Mouse (Mus musculus) frontal cortex, adult (tissue): ENCODE measurements at regions not wholly inside any gene's neighbourhood (a gene's known extent, or its start where the extent isn't known, plus 50 kb on each side); places are given as distances from the start of the nearest gene placed in this dataset.
"Not testable (repeated sequence)": the region's sequence is repeated elsewhere in the genome, so short reads cannot be mapped to it uniquely, and the experiment has no call there.

ENCODE experiments used
- ATAC-seq: cut with Nextera tagmentation; 2 replicates; pipeline ENCODE4 v1.9.2; 2017; ENCODE audit warnings: mild to moderate bottlenecking, moderate library complexity, mixed read lengths; ENCODE audit not compliant: low TSS enrichment

GRCm38 (mm10) chr3:18295921-18296320, 347.7 kb downstream of the Cypt12 start:
- ATAC-seq: no peak

GRCm38 (mm10) chr3:18298699-18299098, 350.5 kb downstream of the Cypt12 start:
- ATAC-seq: no peak

GRCm38 (mm10) chr3:18299502-18299901, 351.3 kb downstream of the Cypt12 start:
- no peak for ATAC-seq

DNA sequence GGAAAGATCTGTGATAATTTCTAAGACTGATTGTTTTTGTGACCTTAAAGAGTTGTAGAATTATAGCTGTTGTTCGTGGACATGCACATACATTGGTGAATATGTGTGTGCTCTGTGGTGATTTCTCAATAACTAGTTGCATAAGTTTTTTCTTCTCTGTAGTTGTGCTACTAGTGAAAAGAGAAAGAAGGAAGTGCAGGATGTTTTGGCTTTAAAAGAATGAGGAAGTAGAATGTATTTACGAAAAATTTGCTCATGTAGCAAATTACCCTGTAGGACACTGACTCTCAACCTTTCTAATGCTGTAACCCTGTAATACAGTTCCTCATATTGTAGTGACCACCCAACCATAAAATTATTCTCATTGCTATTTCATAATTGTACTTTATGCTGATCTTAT, 371.2 kb downstream of the Cypt12 start:
- ATAC-seq: no peak

DNA sequence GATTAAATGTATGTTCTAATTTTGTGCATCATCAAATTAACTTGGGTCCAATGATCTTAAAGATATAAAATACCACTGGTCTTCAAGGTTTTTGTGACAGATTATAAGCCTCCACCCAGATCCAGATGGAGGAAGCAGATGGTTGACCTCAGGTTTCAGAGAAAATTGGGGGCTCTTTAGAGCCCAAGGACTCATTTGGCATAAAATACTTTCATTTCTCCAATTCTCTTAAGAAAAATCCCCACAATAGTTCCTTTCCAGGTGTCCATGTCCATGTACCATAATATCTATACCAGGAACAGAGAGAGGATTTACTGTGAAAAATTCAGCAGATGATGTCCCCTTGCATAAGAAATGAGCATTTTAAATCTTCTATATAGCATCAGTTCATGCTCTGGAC, 385.0 kb downstream of the Cypt12 start:
- ATAC-seq: no peak

DNA sequence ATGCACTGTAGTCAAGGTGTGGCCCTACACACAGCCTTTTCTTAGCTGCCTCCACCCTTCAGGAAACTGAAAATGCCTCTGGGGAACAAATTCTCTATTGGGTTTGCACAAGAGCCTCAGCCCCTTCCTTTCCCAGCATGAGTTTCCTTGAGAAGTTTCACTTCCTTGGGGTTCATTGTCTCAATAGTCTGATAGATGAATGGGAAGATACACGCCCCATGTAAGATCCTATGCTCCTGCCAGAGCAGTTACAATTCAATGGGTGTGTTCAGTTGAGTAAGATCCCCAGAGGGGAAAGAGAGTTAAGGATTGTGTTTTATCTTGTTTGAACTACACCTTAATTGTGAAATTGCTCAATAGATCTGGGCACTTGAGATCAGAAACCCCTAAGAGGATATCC, 391.0 kb downstream of the Cypt12 start:
- no peak for ATAC-seq

DNA sequence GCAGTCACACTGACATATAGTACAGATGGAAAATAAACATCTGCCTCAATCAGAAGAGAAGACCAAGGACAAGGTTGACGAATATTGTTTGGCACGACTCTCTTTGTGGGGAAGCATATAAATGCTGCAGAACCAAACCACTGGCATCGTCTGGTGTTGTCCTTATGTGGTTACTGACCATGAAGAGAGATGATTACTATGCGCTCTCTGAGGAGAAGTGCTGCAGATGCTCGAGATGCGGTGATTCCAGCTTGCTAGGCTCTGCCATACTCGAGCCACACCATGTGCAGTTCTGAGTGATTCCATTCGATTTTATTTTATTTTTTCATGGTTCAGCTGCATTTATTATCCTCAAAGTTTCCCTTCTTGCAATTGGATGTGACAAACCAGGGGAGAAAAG, 393.5 kb downstream of the Cypt12 start:
- no peak for ATAC-seq

- no peak for ATAC-seq
Measured at GRCm38 (mm10) chr3:18378014-18379005, 430.1 kb downstream of the Cypt12 start.

DNA sequence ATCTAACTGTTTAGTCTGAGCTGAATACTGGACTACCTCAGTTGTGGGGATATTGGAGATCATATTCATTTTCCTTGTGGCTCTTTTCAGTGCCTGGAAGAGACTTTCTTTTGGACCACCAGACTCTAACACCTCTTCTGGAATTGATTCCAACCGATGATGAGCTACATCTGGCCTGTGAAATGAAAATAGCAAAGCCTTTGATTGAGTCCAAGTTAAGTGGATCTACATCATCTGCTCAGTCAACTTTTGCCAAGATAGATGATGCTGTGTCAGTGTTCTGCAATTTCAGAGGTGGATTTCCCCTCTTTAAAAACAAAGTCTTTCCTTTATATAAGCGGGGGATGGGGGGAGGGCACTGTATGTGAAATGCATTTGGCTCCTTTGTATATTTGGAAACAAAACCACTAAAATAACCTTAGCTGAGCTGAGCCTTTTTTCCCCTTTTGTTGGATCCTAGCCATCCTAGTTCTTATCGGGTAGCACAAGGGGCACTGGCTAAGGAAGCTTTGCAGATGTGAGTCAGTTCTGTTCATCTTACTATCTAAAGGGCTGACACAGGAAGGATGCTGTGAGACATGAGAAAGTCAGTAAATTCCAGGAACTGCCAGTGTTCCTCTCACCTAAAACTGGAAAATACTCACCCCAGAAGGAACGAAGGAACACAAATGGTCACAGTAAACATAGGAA, 473.8 kb downstream of the Cypt12 start:
- ATAC-seq: peak; percentile 89

DNA sequence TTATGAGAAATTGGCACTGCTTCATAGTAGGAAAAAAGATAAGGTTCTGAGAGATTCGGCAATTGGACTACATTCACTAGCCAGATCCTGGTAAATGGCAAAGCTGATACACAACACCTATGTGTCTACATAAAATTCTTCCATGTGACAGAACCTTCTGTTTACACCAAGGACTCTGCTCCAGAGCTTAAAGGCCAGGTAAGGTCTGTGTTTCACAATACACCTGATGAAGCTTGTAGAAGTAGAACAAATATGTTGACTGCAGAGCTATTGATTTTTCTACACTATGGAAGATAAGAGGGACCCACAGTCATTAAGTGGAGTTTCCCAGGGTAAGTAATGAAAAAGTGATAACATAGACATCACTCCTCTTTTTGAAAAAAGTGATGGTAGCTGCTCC, 480.7 kb downstream of the Cypt12 start:
- ATAC-seq: no peak

DNA sequence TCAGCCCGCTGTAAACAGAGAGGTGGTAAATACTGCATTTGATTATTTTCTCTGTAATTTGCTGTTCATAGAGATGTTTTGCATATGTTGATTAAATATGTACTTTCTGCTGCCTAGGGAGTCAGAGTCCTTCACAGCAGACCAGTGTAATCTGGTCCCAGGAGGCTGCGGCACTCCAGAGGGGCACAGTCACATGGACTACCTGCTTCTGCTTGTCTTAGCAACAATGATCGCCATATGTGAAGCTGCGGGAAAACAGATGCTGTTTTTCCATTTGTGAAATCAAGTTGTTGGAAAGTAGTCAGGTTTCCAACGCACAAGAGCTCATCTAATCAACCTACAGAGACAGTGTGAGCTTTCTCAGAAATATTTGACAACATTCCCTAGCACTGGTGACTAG, 490.6 kb downstream of the Cypt12 start:
- ATAC-seq: peak; percentile 72

DNA sequence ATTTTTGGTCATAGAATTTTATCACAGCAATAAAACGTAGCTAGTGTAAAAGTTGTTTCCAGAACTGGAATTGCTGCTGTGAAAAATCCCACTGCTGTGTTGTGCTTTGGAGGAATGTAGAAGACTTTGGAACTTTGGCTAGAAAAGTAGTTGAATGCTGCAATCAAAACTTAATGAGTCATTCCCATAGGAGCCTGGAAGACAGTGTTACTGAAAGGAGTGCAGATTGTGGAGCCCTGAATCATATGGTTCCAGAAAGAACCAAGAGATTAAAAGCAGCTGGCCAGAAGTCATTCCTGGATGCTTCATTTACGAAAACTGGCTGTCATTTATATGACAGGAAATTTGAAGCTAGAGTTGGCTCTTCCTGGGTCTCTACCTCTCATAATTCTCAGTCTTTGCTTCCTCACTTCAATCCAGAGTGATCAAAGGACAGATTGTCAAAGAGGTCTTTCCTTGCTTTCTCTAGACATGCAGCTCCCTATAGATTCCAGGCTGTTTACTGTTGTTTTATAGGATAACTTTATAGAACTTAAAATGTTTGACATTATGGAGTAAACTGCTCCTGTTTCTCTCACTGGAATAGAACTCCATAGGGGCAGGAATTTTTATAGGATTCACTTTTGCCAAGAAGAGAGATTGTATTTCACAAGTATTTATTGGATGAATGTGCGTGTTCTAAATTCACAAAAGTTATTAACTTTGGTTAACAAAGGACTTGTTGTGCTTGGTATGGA, 504.2 kb downstream of the Cypt12 start:
- ATAC-seq: peak; percentile 99

- ATAC-seq: no peak; the same call in 1 of the 2 replicates
Measured at GRCm38 (mm10) chr3:18453220-18453985, 505.2 kb downstream of the Cypt12 start.

- ATAC-seq: no peak
Measured at GRCm38 (mm10) chr3:18453986-18454291, 505.7 kb downstream of the Cypt12 start.

GRCm38 (mm10) chr3:18454558-18455191, 506.5 kb downstream of the Cypt12 start:
- not testable (repeated sequence) for ATAC-seq

DNA sequence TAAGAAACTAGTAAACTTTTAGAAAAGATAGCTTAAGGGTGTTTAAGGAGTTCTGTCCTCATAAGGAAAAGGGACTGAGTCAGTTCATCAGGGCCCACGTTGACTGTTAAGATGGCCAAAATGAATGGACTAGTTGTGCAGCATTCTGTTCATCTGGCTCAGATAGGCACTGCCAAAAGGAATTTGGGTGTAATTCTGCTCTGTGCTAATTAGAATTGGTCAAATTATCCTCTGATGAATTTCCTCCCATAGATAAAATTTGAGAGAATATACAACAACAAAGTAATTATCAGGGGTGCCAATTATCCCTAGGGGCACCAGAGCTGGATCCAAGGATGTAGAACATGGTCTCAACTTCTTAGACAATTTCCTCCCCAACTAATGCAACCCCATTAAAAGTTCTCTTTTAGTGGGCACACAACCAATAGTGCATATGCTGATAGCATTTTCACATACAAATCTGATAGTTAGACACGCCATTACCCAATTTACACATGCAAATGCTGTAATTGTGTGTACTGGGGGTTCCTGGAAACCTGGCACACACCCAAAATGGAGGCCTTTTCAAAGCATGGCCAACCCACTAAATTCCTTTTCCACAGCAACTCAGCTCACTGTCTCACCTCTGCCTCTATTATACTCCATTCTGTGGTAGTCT, 508.0 kb downstream of the Cypt12 start:
- ATAC-seq: no peak

DNA sequence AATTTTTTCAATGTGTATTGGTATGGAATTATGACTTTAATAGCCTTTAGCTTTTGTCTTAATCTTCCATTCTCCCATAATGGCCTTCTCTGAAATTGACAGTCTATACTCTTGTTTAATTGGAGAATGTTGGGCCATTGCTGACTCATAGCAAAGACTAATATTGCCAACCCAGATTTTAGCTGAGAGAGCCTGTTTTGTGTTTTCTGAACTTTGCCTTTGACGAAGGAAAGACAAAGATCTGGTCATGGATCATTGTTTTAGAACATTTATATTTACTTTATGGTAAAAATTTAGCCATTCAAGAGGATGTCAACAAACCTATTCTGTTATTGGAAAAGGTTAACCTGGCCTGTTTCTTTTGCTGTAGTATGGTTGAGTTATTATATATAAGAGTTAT, 512.1 kb downstream of the Cypt12 start:
- no peak for ATAC-seq

DNA sequence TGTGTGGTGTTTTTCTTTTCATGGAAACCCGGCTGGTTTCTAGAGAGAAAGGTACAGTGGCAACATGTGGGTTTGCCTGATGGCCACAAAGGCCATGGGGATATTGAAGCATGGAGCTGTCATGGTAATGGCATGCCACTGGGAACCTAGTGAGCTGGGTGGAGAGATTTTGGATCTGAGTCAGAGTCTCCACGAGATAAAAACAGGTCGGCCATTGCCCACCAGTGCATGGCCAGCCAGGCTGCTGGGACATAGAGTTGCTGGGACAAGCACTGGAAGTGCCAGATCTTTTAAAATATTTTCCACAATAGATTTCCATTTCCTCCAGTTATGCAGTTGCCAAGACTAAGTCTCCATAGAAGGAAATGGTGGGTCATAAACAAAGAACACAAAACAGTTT, 523.6 kb downstream of the Cypt12 start:
- ATAC-seq: no peak

- no peak for ATAC-seq
Measured at GRCm38 (mm10) chr3:18479557-18479956, 531.3 kb downstream of the Cypt12 start.

- no peak for ATAC-seq
Measured at GRCm38 (mm10) chr3:18482006-18482405, 533.8 kb downstream of the Cypt12 start.

DNA sequence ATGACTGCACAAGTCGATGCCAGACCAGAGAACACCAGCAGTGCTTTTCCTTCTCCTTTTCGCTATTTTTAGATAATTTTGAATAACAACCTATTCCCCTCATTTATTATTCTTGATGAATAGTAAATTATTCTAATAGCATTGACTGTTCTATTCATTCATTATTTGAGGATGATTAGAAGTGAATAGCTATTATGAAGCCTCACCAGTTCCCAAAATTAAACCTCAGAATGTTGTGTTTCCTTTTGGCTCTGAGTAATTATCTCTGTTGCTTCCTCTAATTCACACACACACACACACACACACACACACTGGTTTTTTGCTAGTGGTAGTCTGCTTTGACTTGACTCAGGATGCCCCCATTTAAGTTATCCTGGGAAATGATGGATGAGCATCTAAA, 540.7 kb downstream of the Cypt12 start:
- no peak for ATAC-seq
